Comparison of ENCODE assay signal across 15 mouse cellular contexts in the genomic region with DNA sequence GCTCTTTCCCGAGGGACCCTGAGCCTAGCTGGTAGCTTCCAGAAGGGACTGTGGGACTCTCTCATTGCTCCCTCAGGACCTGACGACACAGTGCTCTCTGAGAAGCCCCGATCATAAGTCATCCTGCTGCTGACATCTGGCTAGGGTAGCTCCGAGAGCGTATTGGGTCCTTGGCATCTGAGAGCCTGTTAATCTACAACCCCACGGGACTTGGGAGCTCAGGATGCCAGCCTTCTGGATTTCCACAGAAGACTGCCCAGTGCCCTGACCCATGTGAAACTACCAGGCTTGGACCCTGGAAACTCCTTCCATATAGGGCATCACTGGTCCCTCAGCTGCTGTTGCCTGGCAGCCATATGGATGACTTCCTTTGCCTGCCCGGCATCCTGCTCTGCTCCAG. TPM values are rescaled to one million over a fixed set of nuclear protein-coding genes. Genes with fewer than 3 reads are reported as not detected.
DNase-seq lines count a peak whose midpoint lies in the region; ATAC-seq and TF ChIP-seq lines count a peak whose summit lies in the region.
"Had no signal": no experiment of that assay in that cellular context is flagged by ENCODE, and none has a peak within 500 bp of the region (broad histone marks: within the 10 kb centered on the region; RNA-seq: fewer than 3 reads in every experiment).

No protein-coding gene starts in this region.

- WGBS in liver, embryonic 12.5 days (ENCODE audit: insufficient replicate concordance), result 79% methylated on average over 7 of the region's 7 CpGs
- WGBS in liver, embryonic 11.5 days, result 71% methylated on average over 7 of the region's 7 CpGs
- 72% methylated on average over 4 of the region's 7 CpGs for WGBS in embryonic facial prominence, embryonic 14.5 days
- WGBS in liver, postnatal 0 days (ENCODE audit: insufficient replicate concordance), result 75% methylated on average over 7 of the region's 7 CpGs

- no peak overlapping the region for H3K4me2 ChIP-seq in liver, embryonic 12.5 days
- no peak overlapping the region for H3K4me2 ChIP-seq in liver, embryonic 11.5 days
- no peak overlapping the region for H3K4me2 ChIP-seq in embryonic facial prominence, embryonic 14.5 days (ENCODE audit: low read depth, low read length)
- H3K4me2 ChIP-seq in liver, postnatal 0 days (ENCODE audit: low read depth, low read length), result 0 out of 2 replicates have a peak overlapping the region, but pooled peaks have one; percentile 18
- H3K4me2 ChIP-seq: neural tube, embryonic 12.5 days had no signal

- no peaks in the 10 kb centered on the region for H3K9me3 ChIP-seq in liver, embryonic 12.5 days (replicated peaks)
- no peaks in the 10 kb centered on the region for H3K9me3 ChIP-seq in liver, embryonic 11.5 days (ENCODE audit: control insufficient read depth, low read length)
- H3K9me3 ChIP-seq in embryonic facial prominence, embryonic 14.5 days (ENCODE audit: control insufficient read depth, low read length), result no peaks in the 10 kb centered on the region
- no peaks in the 10 kb centered on the region for H3K9me3 ChIP-seq in liver, postnatal 0 days (ENCODE audit: low read length)
- H3K9me3 ChIP-seq: megakaryocyte, embryonic 14.5 days; neural tube, embryonic 12.5 days had no signal

- DNase-seq in liver, embryonic 11.5 days (ENCODE audit: low spot score), result no peak
- peak; percentile 52 for DNase-seq in embryonic facial prominence, embryonic 14.5 days (ENCODE audit: low spot score)
- peak; percentile 93 for DNase-seq in kidney, adult 9 months
- no peak for DNase-seq in liver, postnatal 0 days
- DNase-seq in testis, postnatal 14 days (ENCODE audit: low spot score), result no peak
- DNase-seq in embryo, embryonic 9.5 days (ENCODE audit: extremely low spot score), result no peak
- no peak for DNase-seq in ovary, postnatal 14 days (ENCODE audit: low spot score)
- DNase-seq: adrenal gland, adult 2 months; right cerebral cortex, postnatal 25 days had no signal

- peaks cover 99% of the 10 kb centered on the region for H3K4me1 ChIP-seq in liver, embryonic 12.5 days
- H3K4me1 ChIP-seq in liver, embryonic 11.5 days (replicated peaks; ENCODE audit: control insufficient read depth, insufficient read depth, low read length), result peaks cover 84% of the 10 kb centered on the region
- H3K4me1 ChIP-seq in embryonic facial prominence, embryonic 14.5 days (ENCODE audit: control insufficient read depth, insufficient read depth, low read length), result peaks cover 22% of the 10 kb centered on the region
- H3K4me1 ChIP-seq in liver, postnatal 0 days (ENCODE audit: insufficient read depth), result peaks cover 93% of the 10 kb centered on the region

- 0 out of 2 replicates have a peak, but pooled peaks cover 4% of the 10 kb centered on the region for H3K36me3 ChIP-seq in liver, embryonic 12.5 days
- H3K36me3 ChIP-seq in liver, embryonic 11.5 days (ENCODE audit: control insufficient read depth, insufficient read depth, low read length), result no peaks in the 10 kb centered on the region
- no peaks in the 10 kb centered on the region for H3K36me3 ChIP-seq in embryonic facial prominence, embryonic 14.5 days (ENCODE audit: control insufficient read depth, insufficient read depth, low read length)
- H3K36me3 ChIP-seq in liver, postnatal 0 days (replicated peaks; ENCODE audit: insufficient read depth, low read length), result peaks cover 3% of the 10 kb centered on the region
- H3K36me3 ChIP-seq: neural tube, embryonic 12.5 days had no signal

- H3K27ac ChIP-seq in liver, embryonic 12.5 days, result peak overlapping the region; percentile 98; the same call in 1 of the 2 replicates
- H3K27ac ChIP-seq in liver, embryonic 11.5 days (ENCODE audit: low read depth, low read length), result no peak overlapping the region
- no peak overlapping the region for H3K27ac ChIP-seq in embryonic facial prominence, embryonic 14.5 days (replicated peaks; ENCODE audit: low read depth, low read length)
- peak overlapping the region; percentile 86 for H3K27ac ChIP-seq in liver, postnatal 0 days (ENCODE audit: low read depth)
- H3K27ac ChIP-seq: left cerebral cortex, adult 2 months; neural tube, embryonic 12.5 days had no signal

- no peak for ATAC-seq in liver, embryonic 12.5 days
- no peak for ATAC-seq in liver, embryonic 11.5 days (replicated peaks; ENCODE audit: low FRiP score)
- no peak; the same call in 1 of the 2 replicates for ATAC-seq in embryonic facial prominence, embryonic 14.5 days (ENCODE audit: low read depth)
- ATAC-seq in liver, postnatal 0 days, result no peak

- H3K4me3 ChIP-seq in liver, embryonic 12.5 days, result no peak overlapping the region
- no peak overlapping the region for H3K4me3 ChIP-seq in liver, embryonic 11.5 days (ENCODE audit: low read depth, low read length)
- no peak overlapping the region for H3K4me3 ChIP-seq in embryonic facial prominence, embryonic 14.5 days (ENCODE audit: low read depth, low read length)
- no peak overlapping the region for H3K4me3 ChIP-seq in liver, postnatal 0 days (ENCODE audit: low read depth, low read length)
- H3K4me3 ChIP-seq: erythroblast, embryonic 14.5 days; left cerebral cortex, adult 2 months; megakaryocyte, embryonic 14.5 days; neural tube, embryonic 12.5 days had no signal

- H3K9ac ChIP-seq in liver, embryonic 12.5 days, result no peak overlapping the region
- no peak overlapping the region for H3K9ac ChIP-seq in liver, embryonic 11.5 days (ENCODE audit: low read depth, low read length)
- no peak overlapping the region for H3K9ac ChIP-seq in embryonic facial prominence, embryonic 14.5 days (ENCODE audit: low read depth, low read length)
- H3K9ac ChIP-seq in liver, postnatal 0 days (replicated peaks), result no peak overlapping the region; the same call in 1 of the 2 replicates
- H3K9ac ChIP-seq: liver, embryonic 14.5 days had no signal

- H3K27me3 ChIP-seq in liver, embryonic 12.5 days (replicated peaks), result no peaks in the 10 kb centered on the region
- no peaks in the 10 kb centered on the region for H3K27me3 ChIP-seq in liver, embryonic 11.5 days (replicated peaks; ENCODE audit: control insufficient read depth, insufficient read depth, low read length)
- no peaks in the 10 kb centered on the region for H3K27me3 ChIP-seq in embryonic facial prominence, embryonic 14.5 days (replicated peaks; ENCODE audit: control insufficient read depth, insufficient read depth, low read length)
- H3K27me3 ChIP-seq in liver, postnatal 0 days (ENCODE audit: insufficient read depth, low read length), result no peaks in the 10 kb centered on the region
- H3K27me3 ChIP-seq: megakaryocyte, embryonic 14.5 days; neural tube, embryonic 12.5 days had no signal

- no peak for TF ChIP-seq EP300 in liver, postnatal 0 days (IDR thresholded peaks at IDR 0.05; ENCODE audit: low read depth)

- no peak for TF ChIP-seq CTCF in liver, postnatal 0 days (IDR thresholded peaks at IDR 0.05; ENCODE audit: low read depth)

RNA-seq across cellular contexts. Expression of a gene that starts 43.3 kb away (rescaled TPM):
- polyA plus RNA-seq in liver, embryonic 12.5 days (2016; fragmentation: Nextera tagmentation; extraction: Ambion mirVana), result 18.7 and 21.6 TPM in 2 replicates
- 14.3 and 17.1 TPM in 2 replicates for polyA plus RNA-seq in liver, embryonic 11.5 days (2014; fragmentation: Nextera tagmentation; extraction: Ambion mirVana)
- 27.0 and 27.7 TPM in 2 replicates for polyA plus RNA-seq in embryonic facial prominence, embryonic 14.5 days (2014; fragmentation: Nextera tagmentation; extraction: Ambion mirVana)
- polyA plus RNA-seq in liver, postnatal 0 days (2015; fragmentation: Nextera tagmentation; extraction: Ambion mirVana), result 22.3 and 22.6 TPM in 2 replicates

Comparison
In these comparisons a context has a peak if more than half of its experiments do, and no peak if none do; other contexts are left out.
1. H3K27ac ChIP-seq: peak in liver, embryonic 12.5 days (single experiment) and liver, postnatal 0 days (single experiment); none in liver, embryonic 11.5 days (single experiment) and embryonic facial prominence, embryonic 14.5 days (single experiment).
2. DNase-seq: peak in embryonic facial prominence, embryonic 14.5 days (single experiment) and kidney, adult 9 months (single experiment); none in liver, embryonic 11.5 days (single experiment), liver, postnatal 0 days (single experiment), testis, postnatal 14 days (single experiment), embryo, embryonic 9.5 days (single experiment) and ovary, postnatal 14 days (single experiment).